Mouse (Mus musculus) left cerebral cortex, postnatal 25 days (tissue): ENCODE results near the gene Copz2. TPM values are rescaled to one million over a fixed set of nuclear protein-coding genes. Genes with fewer than 3 reads are reported as not detected.
"Not testable (repeated sequence)": the region's sequence is repeated elsewhere in the genome, so short reads cannot be mapped to it uniquely, and the experiment has no call there.

Experiments used
- DNase-seq, 2 experiments: peaks; one replicate each; pipeline ENCODE4 v3.0.0; 2022; ENCODE audit warnings: low spot score in 2 of 2, mixed read lengths in 1 of 2
- intact Hi-C: fragments of 180-260 bp; cut with DNase I; formaldehyde crosslinking; loops from one replicate; pipeline ENCODE4 v1.15.1; 2025
- total RNA-seq, 2 experiments: library from RNA; stranded (reverse); gene quantifications; 2 replicates each; pipeline ENCODE4 v1.2.3; 2021

Copz2 gene
- total RNA-seq, 2 experiments from 2014 or later = 3.8 to 6.0 TPM

GRCm38 (mm10) chr11:96827062-96827581 is 22.5 kb upstream of the Copz2 start:
- intact Hi-C loops = no loop called here
- DNase-seq = no peak

- intact Hi-C loops = no loop called here
- no peak for DNase-seq
Observed at GRCm38 (mm10) chr11:96827917-96828316, 21.8 kb upstream of the Copz2 start.

- intact Hi-C loops = no loop called here
Observed at GRCm38 (mm10) chr11:96828881-96829280, 20.8 kb upstream of the Copz2 start.

DNA sequence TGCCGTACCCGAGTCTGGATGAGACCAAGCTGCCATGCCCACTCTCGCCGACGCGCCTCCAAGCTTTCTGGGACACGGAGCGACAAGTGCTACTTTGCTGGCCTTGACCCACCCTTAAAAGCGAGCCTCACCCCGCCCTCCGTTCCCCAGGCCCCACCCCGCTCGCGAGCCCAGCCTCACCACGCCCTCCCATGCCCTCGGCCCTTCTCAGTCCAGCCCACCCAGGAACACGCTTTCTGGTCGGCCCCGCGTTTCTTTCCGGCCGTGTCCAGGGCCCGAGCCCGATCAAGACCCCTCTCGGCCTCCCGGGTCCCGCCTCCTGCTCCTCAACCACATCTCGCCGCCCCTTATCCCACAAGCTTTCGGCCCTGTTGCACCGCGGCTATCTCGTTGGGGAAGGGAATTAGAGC is 20.3 kb upstream of the Copz2 start:
- peak in 1 of 2 experiments; percentile 57 for DNase-seq
- intact Hi-C loops = no loop called here

More at GRCm38 (mm10) chr11:96828881-96829280, 20.8 kb upstream of the Copz2 start:
- no peak for DNase-seq

GRCm38 (mm10) chr11:96829813-96830538 is 19.7 kb upstream of the Copz2 start, which contains the start of gene Nfe2l1:
Nfe2l1 (minus strand) TSS chr11:96829968.
- intact Hi-C loops = no loop called here
- peak; percentile 99 to 100 for DNase-seq

- intact Hi-C loops = no loop called here
Observed at GRCm38 (mm10) chr11:96830539-96831216, 19.0 kb upstream of the Copz2 start.

GRCm38 (mm10) chr11:96831516-96831915 is 18.2 kb upstream of the Copz2 start:
- DNase-seq = no peak
- intact Hi-C loops = no loop called here

More at GRCm38 (mm10) chr11:96830539-96831216, 19.0 kb upstream of the Copz2 start:
- DNase-seq = no peak

- no peak for DNase-seq
- intact Hi-C loops = no loop called here
Observed at GRCm38 (mm10) chr11:96832541-96832940, 17.1 kb upstream of the Copz2 start.

DNA sequence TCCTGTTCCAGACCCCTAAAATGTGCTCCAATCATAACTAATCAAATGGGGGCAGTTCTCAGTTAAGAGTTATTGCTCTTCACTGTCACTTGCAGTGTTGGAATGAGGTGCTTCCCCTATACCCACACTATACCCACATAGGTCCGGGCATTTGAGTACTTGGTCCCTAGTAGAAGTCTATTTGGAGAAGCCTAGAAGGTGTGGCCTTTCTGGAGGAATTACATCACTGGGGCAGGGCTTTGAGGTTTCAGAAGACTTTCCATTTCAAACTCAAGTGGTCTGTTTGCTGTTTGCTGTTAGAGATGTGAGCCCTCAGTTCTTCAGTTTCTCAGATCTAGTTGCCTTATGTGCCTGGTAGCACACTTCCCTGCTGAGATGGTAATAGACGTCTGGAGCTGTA is 16.7 kb upstream of the Copz2 start:
- intact Hi-C loops = no loop called here
- DNase-seq = no peak

DNA sequence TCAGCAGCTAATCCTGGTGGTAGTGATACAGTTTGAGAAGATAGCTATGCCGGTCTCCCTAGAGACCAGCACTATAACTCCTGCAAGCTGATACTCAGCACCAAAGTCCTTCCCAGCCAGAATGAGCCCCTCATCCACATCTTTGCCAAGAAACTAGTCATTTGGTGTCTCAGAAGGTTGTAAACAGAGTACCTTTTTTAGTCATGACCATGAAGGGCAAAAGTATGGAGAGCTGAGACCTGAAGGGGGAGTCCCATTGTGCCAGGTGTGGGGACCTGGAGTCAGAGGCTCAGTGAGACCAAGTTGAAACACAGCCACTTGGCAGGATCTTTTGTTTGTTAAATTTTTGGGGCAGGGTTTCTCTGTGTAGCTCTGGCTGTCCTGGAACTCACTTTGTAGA is 15.5 kb upstream of the Copz2 start:
- intact Hi-C loops = no loop called here
- DNase-seq = no peak

DNA sequence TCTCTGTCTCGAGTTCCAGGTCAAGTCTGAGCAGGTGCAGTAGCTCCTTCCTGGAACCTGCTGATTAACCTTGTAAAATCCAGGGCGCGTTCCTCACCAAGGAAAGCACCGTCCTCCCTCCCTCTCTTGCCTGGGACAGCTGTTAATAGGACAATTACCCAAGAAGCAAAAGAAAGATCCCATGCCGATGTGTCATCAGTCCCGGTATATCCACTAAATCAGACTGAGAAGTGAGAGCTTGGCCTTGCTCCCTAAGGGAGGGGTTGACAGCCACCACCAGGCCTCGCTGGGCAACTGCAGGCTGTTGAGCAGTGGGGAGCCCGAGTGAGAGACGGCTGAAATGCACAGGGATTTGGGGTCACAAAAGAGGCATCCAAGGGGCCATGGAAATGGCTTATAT is 12.4 kb upstream of the Copz2 start:
- intact Hi-C loops = no loop called here
- no peak for DNase-seq

DNA sequence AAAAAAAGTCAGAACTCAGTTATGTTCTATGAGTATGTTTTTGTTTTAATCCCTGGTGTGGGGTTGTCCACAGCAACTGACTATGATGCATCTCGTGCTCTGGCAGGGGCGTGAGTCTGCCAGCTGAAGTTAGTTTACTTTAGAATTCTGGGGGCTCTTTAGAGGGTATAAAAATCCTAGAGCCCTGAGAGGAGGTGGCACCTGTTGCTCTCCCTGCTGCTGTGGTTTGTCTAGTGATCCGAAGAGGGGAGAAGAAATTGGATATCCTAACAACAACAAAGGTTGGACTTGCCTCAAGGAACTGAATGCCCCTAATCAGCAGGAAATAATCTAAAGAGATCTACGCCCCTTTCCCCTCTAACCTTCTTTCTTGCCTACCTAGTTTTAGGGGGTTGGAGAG is 11.3 kb upstream of the Copz2 start:
- DNase-seq = no peak
- intact Hi-C loops = no loop called here

DNA sequence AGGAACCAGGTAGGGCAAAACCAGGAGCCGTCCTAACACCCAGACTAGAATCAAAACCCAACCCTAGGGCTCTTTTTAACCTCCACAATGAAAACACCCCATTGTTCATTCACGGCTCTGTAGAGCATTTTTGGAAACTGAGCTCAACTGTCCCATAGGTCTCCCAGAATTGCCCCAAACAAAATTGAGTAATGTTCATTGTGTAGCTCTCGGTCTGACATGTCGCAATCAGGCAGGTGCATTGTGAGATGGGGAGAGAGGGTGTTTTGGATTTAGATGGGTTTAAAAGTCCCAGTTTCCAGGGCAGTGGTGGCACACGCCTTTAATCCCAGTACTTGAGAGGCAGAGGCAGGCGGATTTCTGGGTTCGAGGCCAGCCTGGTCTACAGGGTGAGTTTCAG is 10.2 kb upstream of the Copz2 start:
- intact Hi-C loops = no loop called here
- DNase-seq = no peak

DNA sequence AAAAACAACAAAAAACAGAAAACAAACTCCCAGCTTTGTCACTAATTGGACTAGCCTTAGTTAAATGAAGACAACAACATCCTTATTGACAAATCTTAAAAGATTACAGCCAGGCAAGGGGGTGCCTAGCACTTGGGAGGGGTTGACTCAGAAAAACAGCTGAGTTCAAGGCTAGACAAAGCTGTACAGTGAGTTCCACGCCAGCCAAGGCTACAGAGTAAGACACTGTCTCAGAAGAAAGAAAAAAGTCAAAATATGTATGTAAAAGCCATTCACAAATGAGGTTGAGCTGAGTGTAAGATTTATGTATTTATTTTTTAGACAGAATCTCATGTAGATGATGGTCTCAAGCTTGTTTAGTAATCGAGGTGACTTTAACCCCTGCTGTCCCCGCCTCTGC is 9.8 kb upstream of the Copz2 start:
- no peak for DNase-seq
- intact Hi-C loops = loop anchor here (1.0 kb wide), 1 partner anchor 16 kb away; no protein-coding TSS in a partner anchor

DNA sequence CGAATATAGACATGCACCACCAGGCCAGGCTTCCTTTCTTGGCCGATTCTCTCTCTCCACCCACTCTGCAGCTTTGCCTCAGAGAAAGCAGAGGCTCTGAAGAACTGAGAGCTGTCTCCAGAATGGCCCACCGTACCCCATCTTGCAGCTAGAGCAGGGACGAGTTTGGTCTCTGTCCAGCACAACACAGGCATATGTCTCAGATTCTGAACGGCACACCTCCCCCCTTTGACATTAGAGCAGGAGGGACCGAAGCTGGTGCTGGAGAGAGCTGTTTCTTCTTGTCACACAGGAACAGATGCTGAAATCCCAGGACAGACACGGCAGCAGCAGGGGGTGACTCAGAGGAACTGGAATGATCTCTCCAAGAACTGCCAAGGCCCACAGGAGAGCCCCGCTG is 9.4 kb upstream of the Copz2 start:
- intact Hi-C loops = loop anchor here (1.0 kb wide), 1 partner anchor 16 kb away; no protein-coding TSS in a partner anchor
- DNase-seq = peak; percentile 63 to 92

- DNase-seq = no peak
- intact Hi-C loops = no loop called here
Observed at GRCm38 (mm10) chr11:96843627-96844026, 6.0 kb upstream of the Copz2 start.

DNA sequence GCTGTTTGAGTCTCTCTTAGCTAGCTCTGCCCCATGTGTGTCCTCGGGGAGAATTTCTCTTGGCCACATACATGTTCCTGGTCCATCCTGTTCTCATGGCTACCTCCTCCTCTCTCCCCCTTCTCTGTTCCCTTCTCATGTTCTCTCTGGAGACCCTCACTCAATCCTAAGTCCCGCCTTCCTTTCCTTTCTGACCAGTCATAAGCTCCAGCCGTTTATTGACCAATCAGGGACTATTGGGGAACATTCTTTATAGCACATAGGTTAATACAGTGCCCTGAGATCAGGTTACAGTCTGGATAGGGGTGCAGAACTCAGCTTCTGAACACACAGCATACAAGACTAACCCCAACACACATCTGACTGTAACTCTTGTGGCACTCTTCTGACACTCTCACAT is 2.4 kb upstream of the Copz2 start:
- intact Hi-C loops = no loop called here
- DNase-seq = no peak

DNA sequence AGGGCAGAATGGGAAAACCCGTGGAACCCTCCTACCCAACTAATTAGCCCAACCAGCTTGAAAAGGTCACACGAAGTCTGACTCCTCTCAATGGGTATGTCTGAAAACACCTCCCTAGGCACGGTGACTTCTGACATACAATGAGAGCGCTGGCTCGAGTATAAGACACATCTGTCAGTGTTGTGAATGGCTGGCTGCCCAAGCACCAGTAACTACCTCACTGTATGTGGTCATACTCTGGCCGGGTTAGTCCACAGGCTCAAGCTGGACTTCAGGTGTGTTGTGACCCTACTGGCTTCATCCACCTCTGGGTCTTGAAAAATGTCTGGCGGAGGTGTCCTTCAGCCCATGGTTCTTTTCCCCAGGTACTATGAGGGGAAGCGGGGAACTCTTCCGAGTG is 976 bp upstream of the Copz2 start:
- DNase-seq = no peak

DNA sequence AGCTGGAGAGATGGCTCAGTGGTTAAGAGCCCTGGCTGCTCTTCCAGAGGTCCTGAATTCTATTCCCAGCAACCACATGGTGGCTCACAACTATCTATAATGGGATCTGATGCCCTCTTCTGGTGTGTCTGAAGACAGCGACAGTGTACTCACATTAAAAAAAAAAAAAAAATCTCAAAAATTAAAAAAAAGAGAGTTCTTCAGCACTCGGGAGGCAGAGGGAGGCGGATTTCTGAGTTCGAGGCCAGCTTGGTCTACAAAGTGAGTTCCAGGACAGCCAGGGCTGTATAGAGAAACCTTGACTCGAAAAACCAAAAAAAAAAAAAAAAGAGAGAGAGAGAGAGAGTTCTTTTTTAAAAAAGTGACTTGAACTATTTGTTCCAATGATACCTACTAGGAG is 525 bp upstream of the Copz2 start:
- intact Hi-C loops, DNase-seq: not testable (repeated sequence)

More for the DNA sequence above, 976 bp upstream of the Copz2 start:
- intact Hi-C loops = no loop called here

DNA sequence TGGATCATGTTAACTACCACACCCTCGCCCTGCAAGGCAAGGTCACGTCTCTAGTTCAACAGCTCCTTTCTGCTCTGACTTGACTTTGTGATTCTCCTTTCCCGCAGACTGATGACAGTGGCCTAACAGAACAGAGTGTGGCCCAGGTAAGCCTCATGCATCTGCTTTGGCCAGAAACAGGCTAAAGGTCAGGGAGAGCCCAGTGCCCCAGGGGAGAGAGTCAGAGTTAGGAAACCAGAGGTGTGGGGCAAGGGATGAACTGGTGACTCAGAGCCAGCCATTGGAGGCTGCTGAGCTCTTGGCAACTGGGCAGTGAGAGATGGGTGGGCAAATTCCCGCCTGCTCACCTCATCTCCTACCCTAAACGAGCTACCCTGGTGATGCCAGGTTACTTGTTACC is 7.8 kb downstream of the Copz2 start:
- no peak for DNase-seq
- intact Hi-C loops = no loop called here

- DNase-seq = no peak
- intact Hi-C loops = loop anchor here (2.0 to 5.0 kb wide), 4 partner anchors 35 to 307 kb away; partner anchors contain the start of gene Cbx1
Observed at GRCm38 (mm10) chr11:96859635-96860034, 10.0 kb downstream of the Copz2 start.
